11 mouse cellular contexts compared by ENCODE assay signal in the genomic region with DNA sequence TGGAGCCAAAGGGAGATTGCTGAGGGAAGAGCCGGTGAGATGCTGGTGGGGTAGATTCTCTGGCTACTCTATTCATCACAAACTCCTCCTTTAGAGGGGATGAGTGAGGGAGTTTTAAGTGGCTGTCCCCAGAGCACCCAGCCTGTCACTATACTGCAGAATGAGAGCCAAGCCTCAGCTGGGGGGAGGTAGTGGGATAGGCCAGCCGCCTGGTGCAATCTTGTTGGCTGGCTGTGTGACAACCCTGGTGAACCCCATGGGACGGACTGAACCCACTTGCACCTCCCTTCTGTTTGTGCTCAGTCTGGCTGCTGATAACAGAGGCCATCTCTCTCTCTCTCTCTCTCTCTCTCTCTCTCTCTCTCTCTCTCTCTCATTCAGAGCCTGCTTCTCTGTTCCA.
A peak's percentile ranks its signal among the peaks of the same experiment; 100 is the strongest.
DNase-seq lines count a peak whose midpoint lies in the region; ATAC-seq lines count a peak whose summit lies in the region.
"Had no signal": no experiment of that assay in that cellular context is flagged by ENCODE, and none has a peak within 500 bp of the region (broad histone marks: within the 10 kb centered on the region; RNA-seq: fewer than 3 reads in every experiment).

No protein-coding gene starts in this region.

- H3K27ac ChIP-seq in heart, embryonic 15.5 days = no peak overlapping the region
- H3K27ac ChIP-seq in lung, embryonic 16.5 days (ENCODE audit: low read length) = no peak overlapping the region
- no peak overlapping the region for H3K27ac ChIP-seq in hindbrain, embryonic 12.5 days

- 28% methylated on average over 3 of the region's 3 CpGs for WGBS in heart, embryonic 15.5 days
- WGBS in lung, embryonic 16.5 days = 30% methylated on average over 3 of the region's 3 CpGs
- 67% methylated on average over 3 of the region's 3 CpGs for WGBS in hindbrain, embryonic 12.5 days

- H3K4me1 ChIP-seq in heart, embryonic 15.5 days (replicated peaks) = peaks cover 4% of the 10 kb centered on the region; the same call in 1 of the 2 replicates
- H3K4me1 ChIP-seq in lung, embryonic 16.5 days (replicated peaks; ENCODE audit: control insufficient read depth, insufficient read depth, low read length) = no peaks in the 10 kb centered on the region
- H3K4me1 ChIP-seq in hindbrain, embryonic 12.5 days = no peaks in the 10 kb centered on the region

- peak; percentile 57 for DNase-seq in adrenal gland, postnatal 10 days
- DNase-seq in adrenal gland, adult 8-10 months = no peak
- no peak for DNase-seq in heart, postnatal 25 days (ENCODE audit: low spot score)
- DNase-seq in lung, postnatal 25 days (ENCODE audit: low spot score) = no peak
- DNase-seq in layer of hippocampus, postnatal 25 days (ENCODE audit: extremely low spot score in 1 of 2, low spot score in 1 of 2) = no peak
- DNase-seq: cerebellum, adult 18-20 months; gastrocnemius, postnatal 14 days; lung, postnatal 36 days had no signal

- no peak overlapping the region for H3K9ac ChIP-seq in heart, embryonic 15.5 days
- no peak overlapping the region for H3K9ac ChIP-seq in lung, embryonic 16.5 days (ENCODE audit: low read length)
- no peak overlapping the region for H3K9ac ChIP-seq in hindbrain, embryonic 12.5 days

- no peak overlapping the region for H3K4me2 ChIP-seq in heart, embryonic 15.5 days
- no peak overlapping the region for H3K4me2 ChIP-seq in lung, embryonic 16.5 days (ENCODE audit: low read depth, low read length)
- H3K4me2 ChIP-seq in hindbrain, embryonic 12.5 days (replicated peaks) = no peak overlapping the region

- 0 out of 2 replicates have a peak, but pooled peaks cover 4% of the 10 kb centered on the region for H3K9me3 ChIP-seq in heart, embryonic 15.5 days (replicated peaks)
- H3K9me3 ChIP-seq in lung, embryonic 16.5 days (ENCODE audit: control insufficient read depth, low read length) = no peaks in the 10 kb centered on the region
- H3K9me3 ChIP-seq in hindbrain, embryonic 12.5 days (replicated peaks) = no peaks in the 10 kb centered on the region

- intact Hi-C loops in heart, postnatal 25 days (cut with DNase I) = no loop called here

- H3K27me3 ChIP-seq in heart, embryonic 15.5 days = no peaks in the 10 kb centered on the region
- no peaks in the 10 kb centered on the region for H3K27me3 ChIP-seq in lung, embryonic 16.5 days (ENCODE audit: control insufficient read depth, insufficient read depth, low read depth, low read length)
- no peaks in the 10 kb centered on the region for H3K27me3 ChIP-seq in hindbrain, embryonic 12.5 days

- H3K4me3 ChIP-seq in heart, embryonic 15.5 days = no peak overlapping the region
- H3K4me3 ChIP-seq in lung, embryonic 16.5 days (ENCODE audit: low read length) = no peak overlapping the region
- H3K4me3 ChIP-seq in hindbrain, embryonic 12.5 days = no peak overlapping the region

- H3K36me3 ChIP-seq in heart, embryonic 15.5 days = no peaks in the 10 kb centered on the region
- no peaks in the 10 kb centered on the region for H3K36me3 ChIP-seq in lung, embryonic 16.5 days (ENCODE audit: control insufficient read depth, insufficient read depth, low read length)
- no peaks in the 10 kb centered on the region for H3K36me3 ChIP-seq in hindbrain, embryonic 12.5 days

- peak; percentile 63; the same call in 1 of the 2 replicates for ATAC-seq in heart, embryonic 15.5 days (replicated peaks; ENCODE audit: insufficient number of reproducible peaks, insufficient read depth, low FRiP score, low read depth)
- peak; percentile 45; the same call in 1 of the 2 replicates for ATAC-seq in lung, embryonic 16.5 days (ENCODE audit: low read depth)
- peak; percentile 81 for ATAC-seq in hindbrain, embryonic 12.5 days (ENCODE audit: low FRiP score)
